Mouse (Mus musculus): Measurements from ENCODE around the gene Smurf2. TPM values are rescaled to one million over a fixed set of nuclear protein-coding genes. Genes with fewer than 3 reads are reported as not detected.
A peak's percentile ranks its signal among the peaks of the same experiment; 100 is the strongest.
"Not testable (repeated sequence)": the region's sequence is repeated elsewhere in the genome, so short reads cannot be mapped to it uniquely, and the experiment has no call there.

Gene Smurf2
- polyA plus RNA-seq, 1 experiment from 2014 or later, result 9.4 TPM

DNA sequence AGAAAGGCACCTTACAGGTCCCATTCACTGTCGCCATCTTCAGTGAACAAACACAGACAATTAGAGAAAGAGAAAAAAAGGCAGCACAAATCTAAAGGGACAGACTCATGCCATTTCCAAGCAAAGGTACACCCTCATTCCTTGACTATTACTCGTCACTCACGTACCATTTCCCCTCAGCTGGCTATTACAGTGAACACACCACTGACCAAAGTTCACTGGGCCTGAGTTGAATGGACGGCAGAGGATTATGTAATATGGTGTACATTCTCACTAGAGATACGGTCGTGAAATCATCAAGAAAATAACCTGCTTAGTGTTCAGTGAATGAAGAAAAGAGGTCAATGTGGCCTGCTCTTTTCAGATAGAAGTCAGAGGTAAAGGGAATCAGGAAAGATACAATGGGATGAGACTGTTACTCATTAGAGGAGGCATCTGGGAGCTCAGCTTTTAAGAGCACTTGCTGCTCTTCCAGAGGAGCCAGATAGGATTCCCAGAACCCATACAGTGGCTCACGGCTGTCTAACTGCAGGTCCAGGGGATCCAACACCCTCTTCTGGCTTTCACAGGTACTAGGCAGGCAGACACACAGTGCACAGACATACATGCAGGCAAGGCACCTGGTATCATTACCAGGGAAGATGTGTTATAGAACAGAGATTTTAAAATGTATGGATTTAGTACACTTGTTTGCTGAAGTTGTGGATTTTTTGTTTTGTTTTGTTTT lies 107.9 kb downstream of the Smurf2 start:
- Histone ChIP-seq H3K27ac (ENCODE audit: low read length) (peak overlapping the region; percentile 75), H3K36me3 (ENCODE audit: control insufficient read depth, insufficient read depth, low read length) (peaks cover 8% of the 10 kb centered on the region), H3K9me3 (ENCODE audit: control insufficient read depth, low read length) (no peaks in the 10 kb centered on the region), H3K4me1 (ENCODE audit: control insufficient read depth, insufficient read depth, low read length) (no peaks in the 10 kb centered on the region), H3K9ac (ENCODE audit: low read depth, low read length) (no peak overlapping the region), H3K4me3 (ENCODE audit: low read length) (no peak overlapping the region), H3K4me2 (ENCODE audit: low read depth, low read length) (no peak overlapping the region), H3K27me3 (replicated peaks; ENCODE audit: control insufficient read depth, insufficient read depth, low read length) (no peaks in the 10 kb centered on the region)
- ATAC-seq, result peak; percentile 89
- 73% methylated on average over 7 of the region's 7 CpGs for WGBS

DNA sequence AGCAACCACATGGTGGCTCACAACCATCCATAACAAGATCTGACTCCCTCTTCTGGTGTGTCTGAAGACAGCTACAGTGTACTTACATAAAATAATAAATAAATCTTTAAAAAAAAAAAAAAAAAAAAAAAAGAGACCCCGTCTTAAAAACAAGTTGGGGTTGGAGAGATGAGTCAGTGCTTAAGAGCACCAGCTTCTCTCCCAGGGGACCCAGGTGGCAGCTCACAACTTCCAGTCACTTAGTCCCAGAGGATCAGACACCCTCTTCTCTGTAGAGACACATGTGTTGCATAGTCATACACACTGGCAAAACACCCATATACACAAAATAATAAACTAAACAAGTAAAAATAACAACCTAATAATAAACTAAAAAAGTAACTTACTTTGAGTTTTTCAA lies 113.1 kb downstream of the Smurf2 start:
- H3K9ac ChIP-seq (ENCODE audit: low read depth, low read length); H3K4me1 ChIP-seq (ENCODE audit: control insufficient read depth, insufficient read depth, low read length); H3K27ac ChIP-seq (ENCODE audit: low read length); H3K27me3 ChIP-seq (replicated peaks; ENCODE audit: control insufficient read depth, insufficient read depth, low read length); H3K9me3 ChIP-seq (ENCODE audit: control insufficient read depth, low read length); H3K36me3 ChIP-seq (ENCODE audit: control insufficient read depth, insufficient read depth, low read length); H3K4me2 ChIP-seq (ENCODE audit: low read depth, low read length); ATAC-seq; H3K4me3 ChIP-seq (ENCODE audit: low read length): not testable (repeated sequence)
- WGBS, result 82% methylated on average over 1 of the region's 1 CpGs

DNA sequence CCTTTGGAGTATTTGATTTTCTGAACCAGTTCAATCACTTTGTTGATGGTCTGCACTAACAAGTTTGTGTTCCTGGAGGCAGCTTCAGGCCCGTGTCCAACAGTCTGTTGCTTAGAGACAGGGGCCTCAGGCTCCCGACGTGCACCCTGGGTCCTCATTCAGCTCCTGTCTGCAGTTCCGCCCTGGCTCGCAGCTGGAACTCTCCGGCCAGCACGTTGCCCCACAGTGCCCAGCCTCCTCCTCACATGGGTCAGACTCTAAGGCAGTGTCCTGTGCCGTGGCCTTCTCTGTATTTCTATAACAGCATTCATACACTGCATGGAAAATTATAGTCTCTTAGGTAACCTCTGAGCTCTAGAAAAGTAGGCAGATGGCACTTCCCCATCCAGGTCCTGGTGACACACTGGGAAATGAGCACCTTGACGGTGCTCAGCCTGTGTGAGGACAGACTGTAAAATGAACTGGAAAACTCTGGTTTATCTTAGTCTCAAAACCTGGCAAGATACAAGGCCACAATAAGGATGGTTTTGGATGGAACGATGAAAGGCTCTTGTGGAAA lies 118.4 kb downstream of the Smurf2 start:
- no peak for ATAC-seq
- no peaks in the 10 kb centered on the region for H3K9me3 ChIP-seq (ENCODE audit: control insufficient read depth, low read length)
- H3K27ac ChIP-seq (ENCODE audit: low read length), result no peak overlapping the region
- H3K4me3 ChIP-seq (ENCODE audit: low read length), result no peak overlapping the region
- no peak overlapping the region for H3K9ac ChIP-seq (ENCODE audit: low read depth, low read length)
- no peaks in the 10 kb centered on the region for H3K27me3 ChIP-seq (replicated peaks; ENCODE audit: control insufficient read depth, insufficient read depth, low read length)
- WGBS, result 84% methylated on average over 10 of the region's 10 CpGs
- H3K4me2 ChIP-seq (ENCODE audit: low read depth, low read length), result no peak overlapping the region
- peaks cover 17% of the 10 kb centered on the region for H3K36me3 ChIP-seq (ENCODE audit: control insufficient read depth, insufficient read depth, low read length)
- H3K4me1 ChIP-seq (ENCODE audit: control insufficient read depth, insufficient read depth, low read length), result no peaks in the 10 kb centered on the region

DNA sequence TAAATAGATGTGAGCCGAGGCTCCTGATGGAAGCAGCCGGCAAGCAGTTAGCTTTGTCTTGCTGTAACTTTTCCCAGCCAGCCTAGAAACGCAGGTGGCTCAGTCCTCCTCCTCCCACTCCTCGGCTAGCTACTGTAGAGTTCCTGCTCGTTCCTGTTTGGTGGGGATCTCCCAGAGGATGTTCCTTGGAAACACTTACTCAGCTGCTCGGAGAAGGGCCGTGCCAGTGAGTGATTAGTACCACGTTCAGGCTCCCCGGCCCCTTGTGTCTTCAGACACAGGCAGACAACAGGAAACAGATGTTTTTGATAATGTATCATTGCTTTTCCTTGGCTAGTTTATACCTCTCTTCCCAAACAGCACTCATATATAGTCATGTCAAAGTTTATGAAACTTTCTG lies 124.8 kb downstream of the Smurf2 start:
- peak; percentile 46; the same call in 1 of the 2 replicates for ATAC-seq

DNA sequence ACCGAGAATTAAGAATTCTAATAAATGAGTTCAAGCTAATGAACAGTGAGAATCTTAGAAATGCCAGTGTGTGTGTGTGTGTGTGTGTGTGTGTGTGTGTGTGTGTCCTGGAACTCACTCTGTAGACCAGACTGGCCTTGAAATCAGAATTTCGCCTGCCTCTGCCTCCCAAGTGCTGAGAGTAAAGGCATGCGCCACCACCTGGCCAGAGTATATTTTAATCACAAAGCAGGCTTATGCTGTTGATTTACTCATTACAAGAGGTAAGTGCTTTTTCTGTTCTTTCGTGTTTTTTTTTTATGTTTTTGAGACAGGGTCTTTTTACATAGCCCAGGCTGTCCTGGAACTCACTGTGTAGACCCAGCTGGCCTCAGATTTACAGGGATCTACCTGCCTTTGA lies 126.7 kb downstream of the Smurf2 start:
- H3K4me2 ChIP-seq (ENCODE audit: low read depth, low read length), result no peak overlapping the region
- H3K36me3 ChIP-seq (ENCODE audit: control insufficient read depth, insufficient read depth, low read length), result peaks cover 18% of the 10 kb centered on the region
- H3K9ac ChIP-seq (ENCODE audit: low read depth, low read length), result no peak overlapping the region
- no peak overlapping the region for H3K27ac ChIP-seq (ENCODE audit: low read length)
- no peaks in the 10 kb centered on the region for H3K9me3 ChIP-seq (ENCODE audit: control insufficient read depth, low read length)
- H3K4me3 ChIP-seq (ENCODE audit: low read length), result no peak overlapping the region
- ATAC-seq, result no peak
- H3K4me1 ChIP-seq (ENCODE audit: control insufficient read depth, insufficient read depth, low read length), result peaks cover 3% of the 10 kb centered on the region; the same call in 1 of the 2 replicates
- no peaks in the 10 kb centered on the region for H3K27me3 ChIP-seq (replicated peaks; ENCODE audit: control insufficient read depth, insufficient read depth, low read length)
- 78% methylated on average over 4 of the region's 4 CpGs for WGBS

More for the DNA sequence above, 124.8 kb downstream of the Smurf2 start:
- Histone ChIP-seq H3K36me3 (ENCODE audit: control insufficient read depth, insufficient read depth, low read length) (peaks cover 18% of the 10 kb centered on the region), H3K4me3 (ENCODE audit: low read length) (no peak overlapping the region), H3K9ac (ENCODE audit: low read depth, low read length) (no peak overlapping the region), H3K27ac (ENCODE audit: low read length) (no peak overlapping the region), H3K4me1 (ENCODE audit: control insufficient read depth, insufficient read depth, low read length) (no peaks in the 10 kb centered on the region; the same call in 1 of the 2 replicates), H3K4me2 (ENCODE audit: low read depth, low read length) (no peak overlapping the region), H3K9me3 (ENCODE audit: control insufficient read depth, low read length) (no peaks in the 10 kb centered on the region), H3K27me3 (replicated peaks; ENCODE audit: control insufficient read depth, insufficient read depth, low read length) (no peaks in the 10 kb centered on the region)
- 57% methylated on average over 9 of the region's 9 CpGs for WGBS

DNA sequence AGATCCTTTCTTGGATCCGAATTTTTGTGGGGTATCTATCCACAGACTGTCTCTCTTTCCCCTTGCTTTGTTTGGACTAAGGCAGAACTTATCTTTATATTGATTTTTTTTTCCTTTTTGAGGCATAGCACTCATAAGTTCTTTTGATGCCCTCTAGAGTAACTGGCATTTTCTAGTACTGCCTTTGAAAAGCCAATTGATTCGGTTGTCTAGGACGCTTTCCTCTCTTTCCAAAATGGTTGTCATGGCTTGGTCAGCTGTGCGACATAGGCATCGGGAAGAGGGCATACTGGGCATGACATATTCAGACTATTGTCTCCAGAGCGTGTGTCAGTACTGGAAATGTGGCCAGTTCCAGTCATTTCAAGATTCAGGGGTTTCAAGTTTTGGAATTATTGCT lies 130.9 kb downstream of the Smurf2 start:
- Histone ChIP-seq H3K4me2 (ENCODE audit: low read depth, low read length) (peak overlapping the region; percentile 85), H3K27ac (ENCODE audit: low read length) (peak overlapping the region; percentile 100), H3K9me3 (ENCODE audit: control insufficient read depth, low read length) (no peaks in the 10 kb centered on the region), H3K36me3 (ENCODE audit: control insufficient read depth, insufficient read depth, low read length) (peaks cover 5% of the 10 kb centered on the region; the same call in 1 of the 2 replicates), H3K27me3 (replicated peaks; ENCODE audit: control insufficient read depth, insufficient read depth, low read length) (no peaks in the 10 kb centered on the region), H3K9ac (ENCODE audit: low read depth, low read length) (peak overlapping the region; percentile 98), H3K4me3 (ENCODE audit: low read length) (peak overlapping the region; percentile 75), H3K4me1 (ENCODE audit: control insufficient read depth, insufficient read depth, low read length) (peaks cover 6% of the 10 kb centered on the region; the same call in 1 of the 2 replicates)
- no peak for ATAC-seq
- 1% methylated on average over 6 of the region's 6 CpGs for WGBS

DNA sequence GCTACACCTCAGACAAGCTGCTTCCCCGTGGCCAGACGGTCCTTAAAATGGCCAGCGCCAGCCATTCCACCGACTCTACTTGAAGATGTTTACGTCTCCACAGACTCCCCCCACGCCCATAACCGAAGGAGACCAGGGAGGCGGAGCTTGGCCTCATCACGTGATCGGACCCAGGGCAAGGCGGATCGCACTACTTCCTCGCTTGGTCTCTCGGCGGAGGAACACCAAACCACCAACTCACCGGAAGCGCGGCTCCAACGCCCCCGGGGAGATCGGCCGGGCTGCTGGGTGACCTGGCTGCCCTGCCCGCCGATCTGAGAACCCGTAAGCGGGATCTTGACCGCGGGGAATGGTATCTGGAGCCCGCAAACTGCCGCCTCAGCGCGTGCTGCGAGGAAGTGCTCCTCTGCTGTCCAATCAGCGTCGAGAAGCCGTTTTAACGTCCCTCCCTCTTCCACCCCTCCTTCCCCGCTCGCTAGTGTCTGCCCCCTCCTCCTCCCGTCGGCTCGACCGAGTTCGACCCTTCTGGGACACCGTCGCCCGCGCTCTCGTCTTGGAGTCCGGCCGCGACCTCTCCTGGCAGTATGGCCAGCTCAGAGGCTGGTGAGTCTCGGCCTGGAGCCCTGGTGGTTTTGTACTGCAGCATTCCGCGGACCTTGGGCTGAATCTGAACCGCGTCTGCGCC lies 131.6 kb downstream of the Smurf2 start, which contains the start of the genes Ddx5 and Cep95:
Gene Ddx5, minus strand, starts transcription at position 411 of the 685 bp plus-strand sequence.
Gene Cep95, plus strand, starts transcription at position 478 of the 685 bp plus-strand sequence.
- Histone ChIP-seq H3K27ac (ENCODE audit: low read length) (peak within 1 kb of the TSS; percentile 100), H3K4me1 (ENCODE audit: control insufficient read depth, insufficient read depth, low read length) (peaks cover 8% of the 10 kb centered on the region), H3K36me3 (ENCODE audit: control insufficient read depth, insufficient read depth, low read length) (peaks cover 5% of the 10 kb centered on the region), H3K9ac (ENCODE audit: low read depth, low read length) (peak within 1 kb of the TSS; percentile 98), H3K9me3 (ENCODE audit: control insufficient read depth, low read length) (no peaks in the 10 kb centered on the region), H3K4me2 (ENCODE audit: low read depth, low read length) (peak within 1 kb of the TSS; percentile 85), H3K4me3 (ENCODE audit: low read length) (peak within 1 kb of the TSS; percentile 75), H3K27me3 (replicated peaks; ENCODE audit: control insufficient read depth, insufficient read depth, low read length) (no peaks in the 10 kb centered on the region)
- ATAC-seq, result peak; percentile 92
- WGBS, result under 1% methylated on average over 58 of the region's 58 CpGs

DNA sequence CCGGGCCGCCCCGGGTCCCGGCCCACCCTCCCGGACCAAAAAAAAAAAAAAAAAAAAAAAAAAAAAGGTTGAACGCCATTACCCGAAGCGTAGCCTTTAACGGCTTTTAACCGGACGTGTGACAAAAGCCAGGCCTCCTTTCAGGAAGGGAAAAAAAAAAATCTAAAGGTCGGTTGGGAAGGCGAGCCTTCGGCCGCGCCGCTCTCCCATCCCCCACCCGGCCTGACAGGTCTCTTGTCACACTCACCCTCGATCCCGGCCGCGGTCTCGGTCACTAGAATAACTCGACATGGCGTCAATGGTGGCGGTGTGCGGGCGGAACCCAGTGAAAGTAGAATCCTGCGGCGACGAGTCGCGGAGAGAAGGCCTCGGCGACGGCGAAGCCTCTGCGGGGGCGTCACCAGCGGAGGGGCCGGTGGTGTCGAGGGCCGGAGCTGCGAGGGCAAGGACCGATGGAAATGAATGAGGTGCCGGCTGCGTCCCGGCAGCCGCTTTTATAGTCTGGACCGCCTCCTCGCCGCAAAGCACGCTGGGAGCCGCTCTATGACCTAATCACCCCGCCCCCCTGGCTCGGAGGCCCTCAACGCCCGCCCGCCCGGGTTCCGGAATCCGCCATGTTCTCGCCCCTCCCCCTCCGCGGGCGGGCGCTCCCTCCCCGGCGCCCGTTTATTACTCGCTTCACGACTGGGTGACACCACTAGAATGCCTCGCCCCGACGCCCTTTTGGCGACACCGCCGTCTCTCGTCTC lies 132.3 kb downstream of the Smurf2 start:
- peak overlapping the region; percentile 98 for H3K9ac ChIP-seq (ENCODE audit: low read depth, low read length)
- H3K4me2 ChIP-seq (ENCODE audit: low read depth, low read length), result 0 out of 2 replicates have a peak overlapping the region, but pooled peaks have one; percentile 22
- peaks cover 8% of the 10 kb centered on the region for H3K4me1 ChIP-seq (ENCODE audit: control insufficient read depth, insufficient read depth, low read length)
- peaks cover 3% of the 10 kb centered on the region for H3K36me3 ChIP-seq (ENCODE audit: control insufficient read depth, insufficient read depth, low read length)
- WGBS, result under 1% methylated on average over 73 of the region's 79 CpGs
- H3K27ac ChIP-seq (ENCODE audit: low read length), result peak overlapping the region; percentile 100
- H3K9me3 ChIP-seq (ENCODE audit: control insufficient read depth, low read length), result no peaks in the 10 kb centered on the region
- ATAC-seq, result peak; percentile 81
- H3K27me3 ChIP-seq (replicated peaks; ENCODE audit: control insufficient read depth, insufficient read depth, low read length), result no peaks in the 10 kb centered on the region
- peak overlapping the region; percentile 75 for H3K4me3 ChIP-seq (ENCODE audit: low read length)

All from intestine, embryonic 16.5 days (tissue).